Mouse (Mus musculus) cerebellum, adult 18-20 months (tissue): ENCODE results near the gene Enkd1.

Experiments used
- DNase-seq, 2 experiments: peaks; one replicate each; pipeline ENCODE4 v3.0.0; 2021

Gene Enkd1

GRCm38 (mm10) chr8:105707498-105708403 is at the start of gene Enkd1, which contains the start of gene 4933405L10Rik:
Gene Enkd1 (minus strand): TSS chr8:105708210.
Gene 4933405L10Rik (plus strand): TSS chr8:105707655.
- peak; percentile 82 to 91 for DNase-seq

GRCm38 (mm10) chr8:105754688-105755087 is 46.7 kb upstream of the Enkd1 start:
- DNase-seq = no peak

GRCm38 (mm10) chr8:105753916-105754315 is 45.9 kb upstream of the Enkd1 start:
- no peak for DNase-seq

GRCm38 (mm10) chr8:105750606-105751005 is 42.6 kb upstream of the Enkd1 start:
- peak; percentile 63 to 67 for DNase-seq

- no peak for DNase-seq
These were observed 35.3 kb upstream of the Enkd1 start for GRCm38 (mm10) chr8:105743301-105743700.

GRCm38 (mm10) chr8:105739216-105739615 is 31.2 kb upstream of the Enkd1 start:
- DNase-seq = peak in 1 of 2 experiments; percentile 12

- DNase-seq = no peak
These were observed 24.2 kb upstream of the Enkd1 start for GRCm38 (mm10) chr8:105732186-105732585.

GRCm38 (mm10) chr8:105727397-105728124 is 19.6 kb upstream of the Enkd1 start:
- DNase-seq = no peak

- DNase-seq = no peak
These were observed 17.7 kb upstream of the Enkd1 start for GRCm38 (mm10) chr8:105725726-105726125.

- no peak for DNase-seq
These were observed 14.9 kb upstream of the Enkd1 start for GRCm38 (mm10) chr8:105722861-105723260.

GRCm38 (mm10) chr8:105719637-105720036 is 11.6 kb upstream of the Enkd1 start:
- DNase-seq = no peak

GRCm38 (mm10) chr8:105716302-105716945 is 8.4 kb upstream of the Enkd1 start:
- DNase-seq = no peak

- DNase-seq = no peak
These were observed 7.0 kb upstream of the Enkd1 start for GRCm38 (mm10) chr8:105715042-105715441.

GRCm38 (mm10) chr8:105714139-105714538 is 6.1 kb upstream of the Enkd1 start:
- peak; percentile 87 to 91 for DNase-seq

- no peak for DNase-seq
These were observed 4.3 kb upstream of the Enkd1 start for GRCm38 (mm10) chr8:105712286-105712685.

GRCm38 (mm10) chr8:105709317-105709716 is 1.3 kb upstream of the Enkd1 start:
- peak in 1 of 2 experiments; percentile 17 for DNase-seq

GRCm38 (mm10) chr8:105708675-105709074 is 665 bp upstream of the Enkd1 start:
- DNase-seq = peak in 1 of 2 experiments; percentile 29

GRCm38 (mm10) chr8:105706426-105706825 is 1.6 kb downstream of the Enkd1 start:
- DNase-seq = peak; percentile 37 to 38

- peak; percentile 85 to 89 for DNase-seq
These were observed 3.1 kb downstream of the Enkd1 start for GRCm38 (mm10) chr8:105704955-105705354.

GRCm38 (mm10) chr8:105704146-105704812 is 3.7 kb downstream of the Enkd1 start:
- DNase-seq = peak; percentile 40 to 64

- DNase-seq = peak; percentile 50 to 57
These were observed 5.1 kb downstream of the Enkd1 start for GRCm38 (mm10) chr8:105702731-105703415.

GRCm38 (mm10) chr8:105702001-105702401 is 6.0 kb downstream of the Enkd1 start:
- peak; percentile 37 to 57 for DNase-seq
